Comparison of ENCODE assay signal across 12 mouse cellular contexts in the genomic region with DNA sequence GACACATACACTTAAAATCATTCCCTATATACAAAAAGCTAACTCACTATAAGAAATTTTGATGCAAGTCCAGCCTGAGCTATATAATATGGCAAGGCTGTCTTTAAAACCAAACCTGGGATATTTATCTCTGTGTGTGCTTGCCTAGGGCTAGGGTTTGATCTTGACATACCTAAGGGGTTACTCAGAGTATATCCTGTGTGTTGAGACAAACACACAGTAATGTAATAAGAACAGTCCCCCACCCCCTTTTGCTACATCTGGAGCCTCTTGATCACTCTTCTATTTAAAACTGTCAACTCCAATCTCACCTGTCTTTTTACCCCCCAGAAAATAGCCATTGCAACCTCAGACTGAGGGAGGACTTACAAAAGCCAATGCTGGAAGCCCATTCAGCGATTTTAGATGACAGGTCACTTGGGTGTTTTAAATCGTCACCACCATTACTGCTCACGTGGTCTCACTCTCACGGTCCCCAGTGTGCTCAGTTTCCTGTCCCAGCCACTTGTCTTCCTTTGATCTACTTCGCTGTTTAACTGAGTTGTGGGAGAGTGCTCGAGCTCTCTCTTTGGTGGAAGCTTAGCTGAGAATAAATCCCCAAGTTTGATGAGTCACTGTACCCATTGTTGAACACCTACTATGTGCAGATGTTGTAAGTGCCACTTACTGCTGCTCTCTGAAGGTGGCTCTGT.
DNase-seq lines count a peak whose midpoint lies in the region; ATAC-seq lines count a peak whose summit lies in the region.
"Had no signal": no experiment of that assay in that cellular context is flagged by ENCODE, and none has a peak within 500 bp of the region (broad histone marks: within the 10 kb centered on the region; RNA-seq: fewer than 3 reads in every experiment).

No protein-coding gene starts in this region.

- peak overlapping the region; percentile 67; the same call in 1 of the 2 replicates for H3K27ac ChIP-seq in heart, embryonic 13.5 days (replicated peaks)
- no peak overlapping the region for H3K27ac ChIP-seq in midbrain, embryonic 15.5 days
- H3K27ac ChIP-seq: liver, embryonic 15.5 days had no signal

- peaks cover 15% of the 10 kb centered on the region for H3K36me3 ChIP-seq in heart, embryonic 13.5 days
- 0 out of 2 replicates have a peak, but pooled peaks cover 7% of the 10 kb centered on the region for H3K36me3 ChIP-seq in midbrain, embryonic 15.5 days (replicated peaks)
- H3K36me3 ChIP-seq: liver, embryonic 15.5 days had no signal

- no peak overlapping the region for H3K4me2 ChIP-seq in heart, embryonic 13.5 days
- no peak overlapping the region for H3K4me2 ChIP-seq in midbrain, embryonic 15.5 days
- H3K4me2 ChIP-seq: liver, embryonic 15.5 days had no signal

- no peak for ATAC-seq in heart, embryonic 13.5 days (ENCODE audit: extremely low read depth, insufficient number of reproducible peaks, low FRiP score, low TSS enrichment)
- no peak for ATAC-seq in midbrain, embryonic 15.5 days (replicated peaks)
- ATAC-seq: Patski had no signal

- no peak for DNase-seq in heart, adult 9 months (ENCODE audit: low spot score in 2 of 2)
- peak; percentile 73 for DNase-seq in CD4-positive helper T cell, adult 2 months (ENCODE audit: low read depth, low spot score)
- DNase-seq in R1 (ENCODE audit: low read depth, low spot score) = peak; percentile 54
- DNase-seq in naive thymus-derived CD4-positive, alpha-beta T cell, adult 2 months (ENCODE audit: low read depth) = peak; percentile 72
- DNase-seq in layer of hippocampus, adult 8-10 months (ENCODE audit: low spot score in 2 of 2) = no peak
- DNase-seq in ovary, adult 18-20 months (ENCODE audit: low spot score) = no peak
- DNase-seq: kidney, adult 18-20 months had no signal

- no peaks in the 10 kb centered on the region for H3K27me3 ChIP-seq in heart, embryonic 13.5 days (replicated peaks)
- H3K27me3 ChIP-seq in midbrain, embryonic 15.5 days (replicated peaks) = no peaks in the 10 kb centered on the region
- H3K27me3 ChIP-seq: liver, embryonic 15.5 days; Patski had no signal

- peak overlapping the region; percentile 61 for H3K9ac ChIP-seq in heart, embryonic 13.5 days
- H3K9ac ChIP-seq in midbrain, embryonic 15.5 days = no peak overlapping the region
- H3K9ac ChIP-seq: liver, embryonic 15.5 days had no signal

- peaks cover 78% of the 10 kb centered on the region for H3K4me1 ChIP-seq in heart, embryonic 13.5 days
- H3K4me1 ChIP-seq in midbrain, embryonic 15.5 days = peaks cover 6% of the 10 kb centered on the region; the same call in 1 of the 2 replicates

- no peaks in the 10 kb centered on the region for H3K9me3 ChIP-seq in heart, embryonic 13.5 days
- no peaks in the 10 kb centered on the region for H3K9me3 ChIP-seq in midbrain, embryonic 15.5 days
- H3K9me3 ChIP-seq: liver, embryonic 15.5 days had no signal

- WGBS in heart, embryonic 13.5 days = 27% methylated on average over 6 of the region's 6 CpGs
- WGBS in midbrain, embryonic 15.5 days = 52% methylated on average over 6 of the region's 6 CpGs

- no peak overlapping the region for H3K4me3 ChIP-seq in heart, embryonic 13.5 days
- H3K4me3 ChIP-seq in midbrain, embryonic 15.5 days = no peak overlapping the region
- H3K4me3 ChIP-seq: left cerebral cortex, adult 2 months; liver, embryonic 15.5 days had no signal

Comparison
In these comparisons a context has a peak if more than half of its experiments do, and no peak if none do; other contexts are left out.
1. DNase-seq: peak in CD4-positive helper T cell, adult 2 months (single experiment), R1 (single experiment) and naive thymus-derived CD4-positive, alpha-beta T cell, adult 2 months (single experiment); none in heart, adult 9 months (0 of 2), layer of hippocampus, adult 8-10 months (0 of 2) and ovary, adult 18-20 months (single experiment).